Mouse (Mus musculus): ENCODE measurements around the gene Gm5891.
"Not testable (repeated sequence)": the region's sequence is repeated elsewhere in the genome, so short reads cannot be mapped to it uniquely, and the experiment has no call there.

Gm5891 gene

GRCm38 (mm10) chr7:21921191-21921590, at the start of gene Gm5891:
Gene Gm5891, minus strand, starts transcription at chr7:21921291.
- not testable (repeated sequence) for DNase-seq (ENCODE audit: extremely low spot score)
